23 mouse cellular contexts compared by ENCODE assay signal in the genomic region with DNA sequence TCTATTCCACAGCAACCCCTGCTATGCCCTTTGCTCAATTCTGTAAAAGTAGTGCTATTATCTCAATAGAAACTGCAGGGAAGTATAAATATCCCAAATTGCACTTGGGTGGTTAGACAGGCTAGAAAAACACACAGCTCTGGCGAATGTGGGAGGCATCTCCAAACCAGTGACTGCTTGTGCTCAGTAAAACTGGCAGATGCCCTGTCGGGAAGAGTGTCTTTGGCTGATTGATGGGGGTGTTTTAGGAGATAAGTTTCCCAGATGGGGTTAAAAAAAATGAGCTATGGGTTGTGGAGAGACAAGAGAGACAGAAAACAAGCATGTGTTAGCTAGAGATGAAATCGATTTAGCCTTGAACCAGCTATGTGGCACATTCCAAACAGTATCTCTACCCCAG.
DNase-seq lines count a peak whose midpoint lies in the region; ATAC-seq lines count a peak whose summit lies in the region.
"Had no signal": no experiment of that assay in that cellular context is flagged by ENCODE, and none has a peak within 500 bp of the region (broad histone marks: within the 10 kb centered on the region; RNA-seq: fewer than 3 reads in every experiment).

No protein-coding gene starts in this region.

- ATAC-seq in forebrain, embryonic 14.5 days: no peak
- no peak for ATAC-seq in midbrain, embryonic 11.5 days (ENCODE audit: low FRiP score)
- ATAC-seq in midbrain, embryonic 16.5 days: no peak
- ATAC-seq in activated CD4-positive, CD25-positive, alpha-beta regulatory T cell, adult 4 months: no peak
- ATAC-seq in forebrain, embryonic 15.5 days (replicated peaks): no peak
- ATAC-seq: CD4-positive, CD25-positive, alpha-beta regulatory T cell, adult 4 months; forebrain, postnatal 0 days; intestine, embryonic 16.5 days; liver, embryonic 12.5 days had no signal

- H3K36me3 ChIP-seq in forebrain, embryonic 14.5 days (ENCODE audit: control insufficient read depth, insufficient read depth, low read length): no peaks in the 10 kb centered on the region
- H3K36me3 ChIP-seq in forebrain, embryonic 10.5 days (replicated peaks): peaks cover 10% of the 10 kb centered on the region; the same call in 1 of the 2 replicates
- H3K36me3 ChIP-seq in midbrain, embryonic 11.5 days (ENCODE audit: control insufficient read depth, insufficient read depth, low read length): no peaks in the 10 kb centered on the region
- H3K36me3 ChIP-seq in midbrain, embryonic 16.5 days (ENCODE audit: control insufficient read depth, insufficient read depth, low read length): no peaks in the 10 kb centered on the region
- H3K36me3 ChIP-seq in forebrain, embryonic 15.5 days: no peaks in the 10 kb centered on the region
- H3K36me3 ChIP-seq: embryonic facial prominence, embryonic 13.5 days; kidney, embryonic 15.5 days; liver, embryonic 12.5 days had no signal

- H3K4me1 ChIP-seq in forebrain, embryonic 14.5 days (ENCODE audit: control insufficient read depth, insufficient read depth, low read length): peaks cover 14% of the 10 kb centered on the region
- peaks cover 26% of the 10 kb centered on the region for H3K4me1 ChIP-seq in forebrain, embryonic 10.5 days
- H3K4me1 ChIP-seq in midbrain, embryonic 11.5 days (ENCODE audit: control insufficient read depth, insufficient read depth, low read length): no peaks in the 10 kb centered on the region
- no peaks in the 10 kb centered on the region for H3K4me1 ChIP-seq in midbrain, embryonic 16.5 days (ENCODE audit: control insufficient read depth, insufficient read depth, low read length)
- peaks cover 30% of the 10 kb centered on the region for H3K4me1 ChIP-seq in forebrain, embryonic 15.5 days
- H3K4me1 ChIP-seq: liver, embryonic 12.5 days had no signal

- WGBS in forebrain, embryonic 14.5 days: 59% methylated on average over 3 of the region's 3 CpGs
- 84% methylated on average over 3 of the region's 3 CpGs for WGBS in forebrain, embryonic 10.5 days
- WGBS in midbrain, embryonic 11.5 days: 71% methylated on average over 3 of the region's 3 CpGs
- 83% methylated on average over 3 of the region's 3 CpGs for WGBS in midbrain, embryonic 16.5 days
- 51% methylated on average over 3 of the region's 3 CpGs for WGBS in forebrain, embryonic 15.5 days

- DNase-seq in forebrain, embryonic 14.5 days (ENCODE audit: low spot score): peak; percentile 48
- no peak for DNase-seq in forebrain, embryonic 10.5 days (ENCODE audit: extremely low spot score, low spot score)
- peak; percentile 74 for DNase-seq in midbrain, embryonic 11.5 days (ENCODE audit: low spot score, missing footprints)
- DNase-seq in layer of hippocampus, adult 9-10 months (ENCODE audit: low spot score): peak; percentile 15
- DNase-seq in telencephalon, adult 2 months (ENCODE audit: low read depth, low spot score): peak; percentile 49
- DNase-seq: adrenal gland, postnatal 36 days; cerebellum, adult 2 months; cerebellum, postnatal 36 days; forebrain, postnatal 0 days; gastrocnemius, postnatal 14 days; heart, adult 18-20 months; lung, adult 2 months; thymus, postnatal 36 days had no signal

- no peak overlapping the region for H3K27ac ChIP-seq in forebrain, embryonic 14.5 days (ENCODE audit: low read depth, low read length)
- H3K27ac ChIP-seq in forebrain, embryonic 10.5 days: no peak overlapping the region
- H3K27ac ChIP-seq in midbrain, embryonic 11.5 days (ENCODE audit: low read depth, low read length): no peak overlapping the region
- no peak overlapping the region for H3K27ac ChIP-seq in midbrain, embryonic 16.5 days (ENCODE audit: low read length)
- H3K27ac ChIP-seq in forebrain, embryonic 15.5 days (replicated peaks): no peak overlapping the region
- H3K27ac ChIP-seq: embryonic facial prominence, embryonic 13.5 days; heart, embryonic 13.5 days; hindbrain, embryonic 14.5 days; kidney, embryonic 15.5 days; liver, embryonic 12.5 days had no signal

- no peaks in the 10 kb centered on the region for H3K9me3 ChIP-seq in forebrain, embryonic 14.5 days (replicated peaks; ENCODE audit: control insufficient read depth, low read length)
- H3K9me3 ChIP-seq in forebrain, embryonic 10.5 days: no peaks in the 10 kb centered on the region
- H3K9me3 ChIP-seq in midbrain, embryonic 11.5 days (ENCODE audit: control insufficient read depth, low read length): no peaks in the 10 kb centered on the region
- H3K9me3 ChIP-seq in midbrain, embryonic 16.5 days (replicated peaks; ENCODE audit: control insufficient read depth, low read length, poor library complexity, severe bottlenecking): no peaks in the 10 kb centered on the region
- H3K9me3 ChIP-seq in forebrain, embryonic 15.5 days: no peaks in the 10 kb centered on the region
- H3K9me3 ChIP-seq: embryonic facial prominence, embryonic 13.5 days; heart, embryonic 13.5 days; kidney, embryonic 15.5 days; liver, embryonic 12.5 days had no signal

- H3K9ac ChIP-seq in forebrain, embryonic 14.5 days (ENCODE audit: low read length): no peak overlapping the region
- no peak overlapping the region for H3K9ac ChIP-seq in midbrain, embryonic 11.5 days (ENCODE audit: low read length)
- no peak overlapping the region for H3K9ac ChIP-seq in midbrain, embryonic 16.5 days (ENCODE audit: low read depth, low read length)
- no peak overlapping the region for H3K9ac ChIP-seq in forebrain, embryonic 15.5 days (replicated peaks)
- H3K9ac ChIP-seq: embryonic facial prominence, embryonic 13.5 days; forebrain, postnatal 0 days; heart, embryonic 13.5 days; hindbrain, embryonic 14.5 days; kidney, embryonic 15.5 days; liver, embryonic 12.5 days had no signal

- H3K4me2 ChIP-seq in forebrain, embryonic 14.5 days (ENCODE audit: low read length): no peak overlapping the region
- no peak overlapping the region for H3K4me2 ChIP-seq in midbrain, embryonic 11.5 days
- H3K4me2 ChIP-seq in midbrain, embryonic 16.5 days (ENCODE audit: low read length): no peak overlapping the region
- no peak overlapping the region for H3K4me2 ChIP-seq in forebrain, embryonic 15.5 days (replicated peaks)
- H3K4me2 ChIP-seq: embryonic facial prominence, embryonic 13.5 days; heart, embryonic 13.5 days; hindbrain, embryonic 14.5 days; liver, embryonic 12.5 days had no signal

- H3K27me3 ChIP-seq in forebrain, embryonic 14.5 days (replicated peaks; ENCODE audit: control insufficient read depth, insufficient read depth, low read length): no peaks in the 10 kb centered on the region
- no peaks in the 10 kb centered on the region for H3K27me3 ChIP-seq in forebrain, embryonic 10.5 days (ENCODE audit: poor library complexity, severe bottlenecking)
- no peaks in the 10 kb centered on the region for H3K27me3 ChIP-seq in midbrain, embryonic 11.5 days (ENCODE audit: control insufficient read depth, insufficient read depth, low read length)
- no peaks in the 10 kb centered on the region for H3K27me3 ChIP-seq in midbrain, embryonic 16.5 days (ENCODE audit: control insufficient read depth, insufficient read depth, low read depth, low read length)
- no peaks in the 10 kb centered on the region for H3K27me3 ChIP-seq in forebrain, embryonic 15.5 days
- H3K27me3 ChIP-seq: heart, embryonic 13.5 days had no signal

- no peak overlapping the region for H3K4me3 ChIP-seq in forebrain, embryonic 14.5 days (ENCODE audit: low read depth, low read length)
- H3K4me3 ChIP-seq in forebrain, embryonic 10.5 days: no peak overlapping the region
- no peak overlapping the region for H3K4me3 ChIP-seq in midbrain, embryonic 11.5 days (ENCODE audit: low read depth, low read length)
- H3K4me3 ChIP-seq in midbrain, embryonic 16.5 days (ENCODE audit: low read depth, low read length): no peak overlapping the region
- no peak overlapping the region for H3K4me3 ChIP-seq in forebrain, embryonic 15.5 days
- H3K4me3 ChIP-seq: embryonic facial prominence, embryonic 13.5 days; heart, embryonic 13.5 days; kidney, embryonic 15.5 days; liver, embryonic 12.5 days had no signal
